Mouse (Mus musculus): Measurements from ENCODE around the gene Stra8. TPM values are rescaled to one million over a fixed set of nuclear protein-coding genes. Genes with fewer than 3 reads are reported as not detected.

Stra8 gene
- polyA plus RNA-seq, 1 experiment: 9.4 TPM

DNA sequence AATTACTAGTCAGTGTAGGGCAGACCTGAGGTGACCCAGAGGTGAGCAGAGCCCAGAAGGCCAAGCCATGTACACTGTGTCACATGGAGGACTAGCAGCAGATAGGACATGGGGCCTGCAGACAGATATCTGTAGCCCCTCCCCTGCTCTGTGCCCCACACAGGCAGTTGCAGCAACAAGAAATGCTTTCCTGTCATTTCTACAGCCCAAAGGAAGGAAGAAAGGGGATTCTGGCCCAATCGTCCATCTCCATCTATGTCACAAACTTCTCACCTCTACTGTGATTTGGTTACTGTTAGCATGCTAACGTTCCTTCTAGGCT lies 43.2 kb upstream of the Stra8 start:
- no peaks in the 10 kb centered on the region for H3K27me3 ChIP-seq (ENCODE audit: control insufficient read depth, insufficient read depth, low read length)
- no peak for TF ChIP-seq POLR2A (IDR thresholded peaks at IDR 0.05; ENCODE audit: control insufficient read depth, low read depth, low read length)
- peaks cover 9% of the 10 kb centered on the region for H3K4me1 ChIP-seq (ENCODE audit: control insufficient read depth, insufficient read depth, low read length)
- H3K4me3 ChIP-seq (ENCODE audit: control insufficient read depth, low read depth, low read length): no peak overlapping the region
- no peaks in the 10 kb centered on the region; the same call in 1 of the 2 replicates for H3K36me3 ChIP-seq (ENCODE audit: control insufficient read depth, insufficient read depth, low read length)
- no peak overlapping the region for H3K27ac ChIP-seq (ENCODE audit: control insufficient read depth, insufficient read depth, low read depth, low read length)

DNA sequence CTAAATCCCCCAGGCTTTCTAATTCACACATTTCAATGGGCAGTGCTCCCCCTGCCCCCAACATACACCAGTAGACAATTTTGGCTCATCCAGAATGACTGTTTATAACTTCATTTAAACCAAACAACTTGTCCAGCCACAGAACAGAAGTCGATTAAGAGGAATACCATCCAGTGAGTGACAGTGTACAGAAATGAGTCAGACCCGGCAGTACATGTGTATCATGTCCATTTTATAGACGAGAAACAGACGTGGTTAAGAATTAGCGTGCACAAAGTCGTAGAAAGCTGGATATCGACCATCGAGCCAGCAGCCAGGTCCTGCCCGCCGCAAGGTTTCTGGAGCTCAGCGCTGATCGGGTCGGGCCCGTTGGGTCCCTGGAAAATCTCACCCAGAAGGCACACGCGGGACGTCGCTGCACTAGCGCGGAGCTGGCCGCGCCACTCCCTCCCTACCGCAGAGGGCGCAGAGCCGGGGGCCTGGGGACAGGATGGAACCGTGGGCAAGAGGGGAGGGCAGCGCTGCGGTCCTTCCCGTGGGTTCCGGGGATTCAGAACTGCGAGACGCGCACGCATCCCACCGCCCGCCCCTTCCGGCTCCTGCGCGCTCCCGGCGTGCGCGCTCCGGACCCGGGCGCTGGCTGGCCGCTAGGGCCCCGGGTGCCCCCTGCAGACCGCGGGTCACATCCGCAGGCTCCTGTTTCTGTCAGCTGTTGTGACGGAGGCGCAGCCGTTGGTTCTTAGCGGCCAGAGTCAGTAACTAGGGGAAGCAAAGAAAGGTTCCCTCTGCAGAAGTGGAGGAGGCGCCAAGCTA lies 42.2 kb upstream of the Stra8 start, which contains the start of gene Cyren:
TSS of gene Cyren (minus strand) at position 552 of the 813 bp plus-strand sequence.
- TF ChIP-seq CTCF (IDR thresholded peaks at IDR 0.05; ENCODE audit: control insufficient read depth, insufficient read depth, insufficient replicate concordance, low read depth, low read length) (peak; percentile 28), POLR2A (IDR thresholded peaks at IDR 0.05; ENCODE audit: control insufficient read depth, low read depth, low read length) (peak; percentile 73)
- Histone ChIP-seq H3K27me3 (ENCODE audit: control insufficient read depth, insufficient read depth, low read length) (no peaks in the 10 kb centered on the region), H3K36me3 (ENCODE audit: control insufficient read depth, insufficient read depth, low read length) (no peaks in the 10 kb centered on the region; the same call in 1 of the 2 replicates), H3K27ac (ENCODE audit: control insufficient read depth, insufficient read depth, low read depth, low read length) (peak within 1 kb of the TSS; percentile 71), H3K4me1 (ENCODE audit: control insufficient read depth, insufficient read depth, low read length) (peaks cover 9% of the 10 kb centered on the region), H3K4me3 (ENCODE audit: control insufficient read depth, low read depth, low read length) (peak within 1 kb of the TSS; percentile 86)

DNA sequence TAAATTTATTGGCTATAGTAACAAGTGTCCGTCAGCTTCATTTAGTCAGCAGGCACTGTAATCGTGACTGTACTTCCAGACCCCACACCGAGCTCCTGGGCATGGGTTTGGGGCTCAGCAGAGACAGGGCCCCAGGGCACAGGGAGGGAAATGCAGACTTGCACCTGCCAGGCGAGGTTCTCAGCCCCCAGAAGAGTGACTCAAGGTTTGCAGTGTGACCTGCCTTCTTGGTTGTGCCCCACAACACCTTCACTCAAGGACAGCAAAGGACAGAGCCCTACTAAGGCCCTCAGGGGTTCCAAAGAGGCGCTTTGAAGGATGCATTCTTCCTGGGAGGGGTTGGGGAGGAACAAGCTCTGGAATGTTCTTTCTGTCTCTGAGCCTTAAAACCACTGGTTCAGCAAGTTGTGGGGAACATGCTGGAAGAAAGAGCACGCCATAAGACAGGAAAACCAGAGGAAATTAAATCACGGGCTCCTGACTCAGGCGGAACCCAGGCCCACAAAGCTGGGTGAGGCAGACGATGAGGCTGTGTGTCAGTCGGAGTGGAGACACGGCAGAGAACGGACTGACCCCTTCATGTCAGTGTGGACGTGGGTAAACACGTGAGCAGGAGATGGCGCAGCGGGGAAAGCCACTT lies 40.7 kb upstream of the Stra8 start:
- H3K4me1 ChIP-seq (ENCODE audit: control insufficient read depth, insufficient read depth, low read length): peaks cover 9% of the 10 kb centered on the region
- H3K27ac ChIP-seq (ENCODE audit: control insufficient read depth, insufficient read depth, low read depth, low read length): no peak overlapping the region
- no peak for TF ChIP-seq POLR2A (IDR thresholded peaks at IDR 0.05; ENCODE audit: control insufficient read depth, low read depth, low read length)
- TF ChIP-seq CTCF (IDR thresholded peaks at IDR 0.05; ENCODE audit: control insufficient read depth, insufficient read depth, insufficient replicate concordance, low read depth, low read length): no peak
- H3K4me3 ChIP-seq (ENCODE audit: control insufficient read depth, low read depth, low read length): no peak overlapping the region
- H3K27me3 ChIP-seq (ENCODE audit: control insufficient read depth, insufficient read depth, low read length): no peaks in the 10 kb centered on the region
- H3K36me3 ChIP-seq (ENCODE audit: control insufficient read depth, insufficient read depth, low read length): no peaks in the 10 kb centered on the region; the same call in 1 of the 2 replicates

DNA sequence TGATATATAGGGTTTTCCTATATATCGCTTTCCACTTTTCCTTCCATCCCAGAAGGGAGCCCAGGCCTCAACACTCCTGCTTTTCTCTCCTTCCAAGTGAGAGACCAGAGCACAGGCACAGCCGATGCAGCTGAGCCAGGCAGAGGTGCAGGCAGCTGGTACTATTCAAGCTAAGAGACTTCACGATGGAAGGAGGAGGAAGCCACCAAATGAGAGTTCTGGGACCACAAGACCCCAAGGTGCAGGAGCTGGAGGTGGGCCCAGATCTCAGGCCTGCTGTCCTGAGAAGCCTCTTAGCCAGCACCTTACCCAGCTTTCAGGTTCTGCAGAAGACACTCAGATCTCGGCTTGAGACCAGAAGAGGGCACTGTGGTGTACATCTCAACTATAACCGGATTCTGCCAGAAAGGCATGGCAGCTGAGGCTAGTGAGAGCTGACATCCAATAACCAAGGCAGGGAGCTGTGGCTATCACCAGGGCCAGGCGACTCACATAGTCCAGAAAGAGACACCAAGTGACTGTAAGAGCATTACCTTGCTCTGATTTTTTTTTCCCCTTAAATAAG lies 40.0 kb upstream of the Stra8 start:
- no peaks in the 10 kb centered on the region for H3K27me3 ChIP-seq (ENCODE audit: control insufficient read depth, insufficient read depth, low read length)
- H3K4me3 ChIP-seq (ENCODE audit: control insufficient read depth, low read depth, low read length): no peak overlapping the region
- no peak overlapping the region for H3K27ac ChIP-seq (ENCODE audit: control insufficient read depth, insufficient read depth, low read depth, low read length)
- peak; percentile 5; the same call in 1 of the 2 replicates for TF ChIP-seq CTCF (IDR thresholded peaks at IDR 0.05; ENCODE audit: control insufficient read depth, insufficient read depth, insufficient replicate concordance, low read depth, low read length)
- no peak for TF ChIP-seq POLR2A (IDR thresholded peaks at IDR 0.05; ENCODE audit: control insufficient read depth, low read depth, low read length)
- peaks cover 9% of the 10 kb centered on the region for H3K4me1 ChIP-seq (ENCODE audit: control insufficient read depth, insufficient read depth, low read length)
- H3K36me3 ChIP-seq (ENCODE audit: control insufficient read depth, insufficient read depth, low read length): no peaks in the 10 kb centered on the region; the same call in 1 of the 2 replicates

DNA sequence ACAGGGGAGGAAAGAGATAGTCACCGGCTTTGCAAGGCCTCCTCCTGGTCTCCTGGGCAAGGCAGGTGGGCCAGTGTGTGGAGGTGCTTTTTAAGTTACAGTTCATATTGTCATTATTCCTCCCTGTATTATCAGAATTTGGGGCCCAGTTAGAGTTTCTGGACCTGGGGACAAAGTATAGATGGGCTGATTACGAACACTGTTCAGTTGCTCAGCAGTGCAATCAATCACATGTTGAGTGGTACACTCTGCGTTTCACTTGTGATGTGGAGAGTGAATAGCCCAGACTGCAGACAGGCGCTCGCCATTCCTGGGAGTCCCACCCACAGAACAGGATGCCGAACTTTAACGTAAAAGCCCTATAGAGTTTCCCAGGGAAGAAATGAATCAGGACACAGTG lies 35.2 kb upstream of the Stra8 start:
- no peaks in the 10 kb centered on the region for H3K27me3 ChIP-seq (ENCODE audit: control insufficient read depth, insufficient read depth, low read length)
- H3K27ac ChIP-seq (ENCODE audit: control insufficient read depth, insufficient read depth, low read depth, low read length): no peak overlapping the region
- H3K4me3 ChIP-seq (ENCODE audit: control insufficient read depth, low read depth, low read length): no peak overlapping the region
- no peaks in the 10 kb centered on the region for H3K4me1 ChIP-seq (ENCODE audit: control insufficient read depth, insufficient read depth, low read length)
- H3K36me3 ChIP-seq (ENCODE audit: control insufficient read depth, insufficient read depth, low read length): no peaks in the 10 kb centered on the region; the same call in 1 of the 2 replicates
- TF ChIP-seq POLR2A (IDR thresholded peaks at IDR 0.05; ENCODE audit: control insufficient read depth, low read depth, low read length) (no peak), CTCF (IDR thresholded peaks at IDR 0.05; ENCODE audit: control insufficient read depth, insufficient read depth, insufficient replicate concordance, low read depth, low read length) (no peak)

DNA sequence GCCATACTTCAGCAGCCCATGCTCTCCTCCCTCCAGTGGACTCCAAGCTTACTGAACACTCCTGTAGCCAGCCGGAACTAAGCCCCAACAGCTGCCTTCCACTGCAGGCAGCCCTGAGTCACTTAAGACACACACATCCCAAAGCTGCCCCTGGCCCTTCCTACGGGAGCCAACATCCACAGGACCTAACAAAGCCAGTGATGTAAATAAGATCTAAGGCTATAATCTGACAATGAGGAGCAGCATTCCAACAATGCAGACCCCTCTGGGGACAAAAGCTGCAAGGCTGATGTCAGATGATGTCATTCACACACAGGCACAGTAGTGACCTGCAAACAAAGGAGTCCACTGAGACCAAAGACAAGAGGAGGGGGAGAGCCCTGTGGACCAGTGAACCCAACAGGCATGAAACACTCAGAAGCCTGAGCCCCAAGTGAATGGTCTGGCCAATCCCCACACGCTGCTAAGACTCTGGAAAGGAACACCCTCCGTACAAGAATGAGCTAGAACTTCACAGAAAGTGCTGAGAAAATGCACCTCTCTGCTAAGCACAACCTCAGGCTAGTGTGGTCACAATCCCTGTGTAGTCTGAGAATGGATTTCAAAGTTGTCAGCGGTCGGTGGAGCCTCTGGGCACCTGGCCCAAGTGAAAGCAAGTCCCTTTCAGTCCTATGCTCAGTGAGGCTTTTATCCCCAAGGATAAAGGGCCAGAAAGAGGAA lies 32.7 kb upstream of the Stra8 start:
- TF ChIP-seq POLR2A (IDR thresholded peaks at IDR 0.05; ENCODE audit: control insufficient read depth, low read depth, low read length) (no peak), CTCF (IDR thresholded peaks at IDR 0.05; ENCODE audit: control insufficient read depth, insufficient read depth, insufficient replicate concordance, low read depth, low read length) (no peak)
- Histone ChIP-seq H3K27me3 (ENCODE audit: control insufficient read depth, insufficient read depth, low read length) (no peaks in the 10 kb centered on the region), H3K36me3 (ENCODE audit: control insufficient read depth, insufficient read depth, low read length) (no peaks in the 10 kb centered on the region), H3K4me3 (ENCODE audit: control insufficient read depth, low read depth, low read length) (no peak overlapping the region), H3K4me1 (ENCODE audit: control insufficient read depth, insufficient read depth, low read length) (no peaks in the 10 kb centered on the region), H3K27ac (ENCODE audit: control insufficient read depth, insufficient read depth, low read depth, low read length) (no peak overlapping the region)

- H3K27ac ChIP-seq (ENCODE audit: control insufficient read depth, insufficient read depth, low read depth, low read length): no peak overlapping the region
- no peaks in the 10 kb centered on the region for H3K27me3 ChIP-seq (ENCODE audit: control insufficient read depth, insufficient read depth, low read length)
- TF ChIP-seq POLR2A (IDR thresholded peaks at IDR 0.05; ENCODE audit: control insufficient read depth, low read depth, low read length): no peak
- TF ChIP-seq CTCF (IDR thresholded peaks at IDR 0.05; ENCODE audit: control insufficient read depth, insufficient read depth, insufficient replicate concordance, low read depth, low read length): no peak
- H3K4me1 ChIP-seq (ENCODE audit: control insufficient read depth, insufficient read depth, low read length): no peaks in the 10 kb centered on the region
- H3K36me3 ChIP-seq (ENCODE audit: control insufficient read depth, insufficient read depth, low read length): no peaks in the 10 kb centered on the region
- no peak overlapping the region for H3K4me3 ChIP-seq (ENCODE audit: control insufficient read depth, low read depth, low read length)
These were observed 30.8 kb upstream of the Stra8 start for GRCm38 (mm10) chr6:34889185-34889584.

All from testis, adult 2 months (tissue).